ENCODE assay signal across 9 mouse cellular contexts in genomic region chr10:115171351-115171818, GRCm38 (mm10). TPM values are rescaled to one million over a fixed set of nuclear protein-coding genes. Genes with fewer than 3 reads are reported as not detected.
DNase-seq lines count a peak whose midpoint lies in the region; ATAC-seq lines count a peak whose summit lies in the region.
"Had no signal": no experiment of that assay in that cellular context is flagged by ENCODE, and none has a peak within 500 bp of the region (broad histone marks: within the 10 kb centered on the region; RNA-seq: fewer than 3 reads in every experiment).

No protein-coding gene starts in this region.

- H3K4me1 ChIP-seq in heart, embryonic 11.5 days (ENCODE audit: control insufficient read depth, insufficient read depth, low read length): no peaks in the 10 kb centered on the region
- peaks cover 9% of the 10 kb centered on the region; the same call in 1 of the 2 replicates for H3K4me1 ChIP-seq in heart, embryonic 12.5 days (replicated peaks)
- H3K4me1 ChIP-seq: embryonic facial prominence, embryonic 15.5 days had no signal

- H3K4me2 ChIP-seq in heart, embryonic 11.5 days: no peak overlapping the region
- no peak overlapping the region for H3K4me2 ChIP-seq in heart, embryonic 12.5 days
- H3K4me2 ChIP-seq: embryonic facial prominence, embryonic 15.5 days had no signal

- ATAC-seq in heart, embryonic 11.5 days (replicated peaks; ENCODE audit: insufficient number of reproducible peaks, low FRiP score, low TSS enrichment): peak; percentile 46; the same call in 1 of the 2 replicates
- ATAC-seq in heart, embryonic 12.5 days (ENCODE audit: insufficient number of reproducible peaks, low FRiP score): no peak
- ATAC-seq in megakaryocyte-erythroid progenitor cell, adult 5-6 weeks (replicated peaks; ENCODE audit: low FRiP score, low TSS enrichment, poor library complexity, severe bottlenecking): peak; percentile 97
- no peak for ATAC-seq in erythroid progenitor cell, adult 5-6 weeks (replicated peaks; ENCODE audit: low FRiP score, poor library complexity, severe bottlenecking)

- no peaks in the 10 kb centered on the region for H3K36me3 ChIP-seq in heart, embryonic 11.5 days (ENCODE audit: control insufficient read depth, insufficient read depth, low read length)
- H3K36me3 ChIP-seq in heart, embryonic 12.5 days: no peaks in the 10 kb centered on the region
- H3K36me3 ChIP-seq: embryonic facial prominence, embryonic 15.5 days had no signal

- no peaks in the 10 kb centered on the region for H3K27me3 ChIP-seq in heart, embryonic 11.5 days (ENCODE audit: control insufficient read depth, insufficient read depth, low read length)
- H3K27me3 ChIP-seq in heart, embryonic 12.5 days (replicated peaks): no peaks in the 10 kb centered on the region
- H3K27me3 ChIP-seq: embryonic facial prominence, embryonic 15.5 days had no signal

- no peaks in the 10 kb centered on the region for H3K9me3 ChIP-seq in heart, embryonic 11.5 days (replicated peaks; ENCODE audit: control insufficient read depth, low read length)
- no peaks in the 10 kb centered on the region for H3K9me3 ChIP-seq in heart, embryonic 12.5 days (replicated peaks)
- H3K9me3 ChIP-seq: embryonic facial prominence, embryonic 15.5 days had no signal

- H3K9ac ChIP-seq in heart, embryonic 11.5 days (ENCODE audit: low read depth, low read length): no peak overlapping the region
- H3K9ac ChIP-seq in heart, embryonic 12.5 days: no peak overlapping the region
- H3K9ac ChIP-seq: embryonic facial prominence, embryonic 15.5 days had no signal

- peak; percentile 95 for DNase-seq in MEL-GATA-1-ER (ENCODE audit: extremely low read depth, low read depth)
- peak; percentile 37 to 41 for DNase-seq in frontal cortex, postnatal 10 days (ENCODE audit: low spot score in 2 of 2)
- DNase-seq in c-Kit-positive CD71-positive TER-119-positive erythroid progenitor cells, embryonic 14.5 days (ENCODE audit: low spot score): no peak
- DNase-seq in testis, postnatal 14 days (ENCODE audit: low spot score): no peak

- 37% methylated on average over 8 of the region's 8 CpGs for WGBS in heart, embryonic 11.5 days (ENCODE audit: insufficient replicate concordance)
- 29% methylated on average over 8 of the region's 8 CpGs for WGBS in heart, embryonic 12.5 days

- no peak overlapping the region for H3K27ac ChIP-seq in heart, embryonic 11.5 days (ENCODE audit: low read depth, low read length)
- H3K27ac ChIP-seq in heart, embryonic 12.5 days (ENCODE audit: poor library complexity, severe bottlenecking): no peak overlapping the region
- H3K27ac ChIP-seq: embryonic facial prominence, embryonic 15.5 days had no signal

- H3K4me3 ChIP-seq in heart, embryonic 11.5 days (ENCODE audit: low read depth, low read length): no peak overlapping the region
- H3K4me3 ChIP-seq in heart, embryonic 12.5 days: no peak overlapping the region
- H3K4me3 ChIP-seq: embryonic facial prominence, embryonic 15.5 days had no signal

RNA-seq across cellular contexts. Expression of gene Tph2, which starts 13.4 kb away (rescaled TPM):
- not detected in 2 replicates for polyA plus RNA-seq in heart, embryonic 11.5 days (2014; fragmentation: Nextera tagmentation; extraction: Ambion mirVana)
- not detected in 2 replicates for polyA plus RNA-seq in heart, embryonic 12.5 days (2016; fragmentation: Nextera tagmentation; extraction: Ambion mirVana)
- not detected in 2 replicates for total RNA-seq in megakaryocyte-erythroid progenitor cell, adult 5-6 weeks (2014; fragmentation: Nextera tagmentation)
- not detected in 2 replicates for total RNA-seq in megakaryocyte-erythroid progenitor cell, adult 5-6 weeks (2017)
- total RNA-seq in erythroid progenitor cell, adult 5-6 weeks (2015; ENCODE audit: low replicate concordance): not detected in 2 replicates
- total RNA-seq in erythroid progenitor cell, adult 5-6 weeks (2017; ENCODE audit: low replicate concordance): not detected in 2 replicates

Comparison
In these comparisons a context has a peak if more than half of its experiments do, and no peak if none do; other contexts are left out.
1. ATAC-seq: peak in heart, embryonic 11.5 days (single experiment) and megakaryocyte-erythroid progenitor cell, adult 5-6 weeks (single experiment); none in heart, embryonic 12.5 days (single experiment) and erythroid progenitor cell, adult 5-6 weeks (single experiment).
2. DNase-seq: peak in MEL-GATA-1-ER (single experiment) and frontal cortex, postnatal 10 days (2 of 2); none in c-Kit-positive CD71-positive TER-119-positive erythroid progenitor cells, embryonic 14.5 days (single experiment) and testis, postnatal 14 days (single experiment).